Mouse (Mus musculus): ENCODE data around the gene Lmx1b. TPM values are rescaled to one million over a fixed set of nuclear protein-coding genes. Genes with fewer than 3 reads are reported as not detected.

The Lmx1b gene
- polyA plus RNA-seq (2014; fragmentation: Illumina TruSeq; extraction: RNeasy Lipid Tissue Mini Kit (QIAGEN cat#74804); ENCODE audit: insufficient read depth, low read depth, low replicate concordance): 0.10 TPM

GRCm38 (mm10) chr2:33640171-33640721, at the start of gene Lmx1b:
Gene Lmx1b (minus strand): TSS chr2:33640511.

Other genes with a start within 250 kb of the Lmx1b start
- gene Zbtb34, start 209.2 kb downstream of the Lmx1b start, polyA plus RNA-seq (2014; fragmentation: Illumina TruSeq; extraction: RNeasy Lipid Tissue Mini Kit (QIAGEN cat#74804); ENCODE audit: insufficient read depth, low read depth, low replicate concordance): 2.2 TPM
- 5.2 TPM for gene Zbtb43, start 172.0 kb downstream of the Lmx1b start, polyA plus RNA-seq (2014; fragmentation: Illumina TruSeq; extraction: RNeasy Lipid Tissue Mini Kit (QIAGEN cat#74804); ENCODE audit: insufficient read depth, low read depth, low replicate concordance)
- gene Mvb12b, start 247.4 kb upstream of the Lmx1b start, polyA plus RNA-seq (2014; fragmentation: Illumina TruSeq; extraction: RNeasy Lipid Tissue Mini Kit (QIAGEN cat#74804); ENCODE audit: insufficient read depth, low read depth, low replicate concordance): 17.9 TPM

All from lung, adult 10 weeks (tissue).